21 mouse cellular contexts compared by ENCODE assay signal in the genomic region with DNA sequence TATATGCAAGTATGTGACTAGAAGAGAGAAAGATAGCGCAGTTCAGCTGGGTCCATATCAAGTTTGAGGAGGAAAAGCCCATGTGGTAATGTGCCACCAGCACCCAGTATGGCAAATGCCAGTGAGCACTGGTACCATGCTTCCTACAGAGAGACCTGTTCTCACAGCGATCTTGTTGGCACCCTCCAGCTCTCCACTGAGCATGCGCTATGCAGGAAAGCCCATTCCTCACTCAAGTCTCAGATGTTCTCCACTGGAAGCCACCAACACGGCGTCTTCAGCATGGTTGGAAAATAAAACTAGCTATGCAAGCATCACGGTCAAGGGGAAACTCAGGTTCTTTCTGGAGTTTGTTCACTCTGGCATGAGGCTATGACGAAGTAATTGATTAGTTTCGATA.
DNase-seq lines count a peak whose midpoint lies in the region.
"Had no signal": no experiment of that assay in that cellular context is flagged by ENCODE, and none has a peak within 500 bp of the region (broad histone marks: within the 10 kb centered on the region; RNA-seq: fewer than 3 reads in every experiment).

No protein-coding gene starts in this region.

- intact Hi-C loops in heart, postnatal 36 days (cut with DNase I), result no loop called here

- H3K4me1 ChIP-seq in heart, embryonic 10.5 days, result 0 out of 2 replicates have a peak, but pooled peaks cover 8% of the 10 kb centered on the region
- H3K4me1 ChIP-seq in embryonic facial prominence, embryonic 10.5 days, result peaks cover 11% of the 10 kb centered on the region

- H3K27ac ChIP-seq in heart, embryonic 10.5 days, result no peak overlapping the region
- H3K27ac ChIP-seq in embryonic facial prominence, embryonic 10.5 days (replicated peaks), result 0 out of 2 replicates have a peak overlapping the region, but pooled peaks have one; percentile 14
- H3K27ac ChIP-seq: embryonic facial prominence, embryonic 13.5 days; embryonic facial prominence, embryonic 15.5 days; forebrain, embryonic 10.5 days; forebrain, embryonic 12.5 days had no signal

- no peaks in the 10 kb centered on the region for H3K9me3 ChIP-seq in heart, embryonic 10.5 days
- no peaks in the 10 kb centered on the region for H3K9me3 ChIP-seq in embryonic facial prominence, embryonic 10.5 days
- H3K9me3 ChIP-seq: embryonic facial prominence, embryonic 13.5 days; embryonic facial prominence, embryonic 15.5 days; forebrain, embryonic 10.5 days; forebrain, embryonic 12.5 days had no signal

- 87% methylated on average over 8 of the region's 8 CpGs for WGBS in heart, embryonic 10.5 days
- WGBS in embryonic facial prominence, embryonic 10.5 days, result 96% methylated on average over 8 of the region's 8 CpGs

- H3K36me3 ChIP-seq in heart, embryonic 10.5 days, result no peaks in the 10 kb centered on the region
- no peaks in the 10 kb centered on the region for H3K36me3 ChIP-seq in embryonic facial prominence, embryonic 10.5 days (replicated peaks)
- H3K36me3 ChIP-seq: embryonic facial prominence, embryonic 13.5 days; embryonic facial prominence, embryonic 15.5 days; forebrain, embryonic 10.5 days; forebrain, embryonic 12.5 days; G1E had no signal

- no peak overlapping the region for H3K4me3 ChIP-seq in heart, embryonic 10.5 days
- H3K4me3 ChIP-seq in embryonic facial prominence, embryonic 10.5 days, result no peak overlapping the region
- H3K4me3 ChIP-seq: embryonic facial prominence, embryonic 13.5 days; embryonic facial prominence, embryonic 15.5 days; erythroblast, embryonic 14.5 days; forebrain, embryonic 10.5 days; forebrain, embryonic 12.5 days had no signal

- H3K27me3 ChIP-seq in heart, embryonic 10.5 days (ENCODE audit: insufficient read depth, poor library complexity, severe bottlenecking), result no peaks in the 10 kb centered on the region
- H3K27me3 ChIP-seq in embryonic facial prominence, embryonic 10.5 days (replicated peaks; ENCODE audit: low read depth, poor library complexity, severe bottlenecking), result 0 out of 2 replicates have a peak, but pooled peaks cover 3% of the 10 kb centered on the region
- H3K27me3 ChIP-seq: CH12.LX; embryonic facial prominence, embryonic 13.5 days; embryonic facial prominence, embryonic 15.5 days; Patski had no signal

- DNase-seq in cerebellum, adult 11-12 months, result peak; percentile 33
- DNase-seq in cerebellum, postnatal 4 days (ENCODE audit: low spot score in 2 of 2), result no peak
- peak; percentile 36 for DNase-seq in cerebellum, adult 9-11 months
- no peak for DNase-seq in cerebellum, adult 18-20 months
- peak; percentile 61 for DNase-seq in heart, embryonic 10.5 days (ENCODE audit: low spot score)
- no peak for DNase-seq in heart, postnatal 36 days
- DNase-seq in embryonic facial prominence, embryonic 10.5 days (ENCODE audit: low spot score), result no peak
- DNase-seq: adrenal gland, adult 8-10 months; adrenal gland, postnatal 14 days; adrenal gland, postnatal 36 days; B cell, adult 2 months; cerebellum, adult 2 months; cerebellum, postnatal 36 days had no signal

Comparison
In these comparisons a context has a peak if more than half of its experiments do, and no peak if none do; other contexts are left out.
1. DNase-seq: peak in cerebellum, adult 11-12 months (single experiment), cerebellum, adult 9-11 months (single experiment) and heart, embryonic 10.5 days (single experiment); none in cerebellum, postnatal 4 days (0 of 2), cerebellum, adult 18-20 months (0 of 2), heart, postnatal 36 days (0 of 2) and embryonic facial prominence, embryonic 10.5 days (single experiment).